Mouse (Mus musculus): Measurements from ENCODE around the gene Tnfrsf22.
A peak's percentile ranks its signal among the peaks of the same experiment; 100 is the strongest.
"Not testable (repeated sequence)": the region's sequence is repeated elsewhere in the genome, so short reads cannot be mapped to it uniquely, and the experiment has no call there.

The Tnfrsf22 gene

GRCm38 (mm10) chr7:143649034-143649768, at the start of gene Tnfrsf22:
Gene Tnfrsf22 (minus strand): TSS chr7:143649661.
- peak; percentile 85 to 88 for DNase-seq

- peak; percentile 60 to 62 for DNase-seq
Measured at GRCm38 (mm10) chr7:143696140-143696539, 46.7 kb upstream of the Tnfrsf22 start.

- no peak for DNase-seq
Measured at GRCm38 (mm10) chr7:143694550-143694949, 45.1 kb upstream of the Tnfrsf22 start.

GRCm38 (mm10) chr7:143692746-143693510, 43.5 kb upstream of the Tnfrsf22 start:
- no peak for DNase-seq

GRCm38 (mm10) chr7:143691909-143692308, 42.4 kb upstream of the Tnfrsf22 start:
- DNase-seq = no peak

GRCm38 (mm10) chr7:143691181-143691580, 41.7 kb upstream of the Tnfrsf22 start:
- no peak for DNase-seq

GRCm38 (mm10) chr7:143689946-143690345, 40.5 kb upstream of the Tnfrsf22 start:
- DNase-seq = no peak

- no peak for DNase-seq
Measured at GRCm38 (mm10) chr7:143689481-143689880, 40.0 kb upstream of the Tnfrsf22 start.

GRCm38 (mm10) chr7:143686676-143687075, 37.2 kb upstream of the Tnfrsf22 start:
- not testable (repeated sequence) for DNase-seq

- DNase-seq = not testable (repeated sequence)
Measured at GRCm38 (mm10) chr7:143686191-143686590, 36.7 kb upstream of the Tnfrsf22 start.

GRCm38 (mm10) chr7:143685359-143686067, 36.1 kb upstream of the Tnfrsf22 start, which contains the start of gene Tnfrsf23:
Gene Tnfrsf23 (minus strand): TSS chr7:143685872.
- DNase-seq = peak; percentile 74 to 76

- DNase-seq = not testable (repeated sequence)
Measured at GRCm38 (mm10) chr7:143684569-143684968, 35.1 kb upstream of the Tnfrsf22 start.

- no peak for DNase-seq
Measured at GRCm38 (mm10) chr7:143681566-143681965, 32.1 kb upstream of the Tnfrsf22 start.

- DNase-seq = not testable (repeated sequence)
Measured at GRCm38 (mm10) chr7:143680836-143681235, 31.4 kb upstream of the Tnfrsf22 start.

- not testable (repeated sequence) for DNase-seq
Measured at GRCm38 (mm10) chr7:143679650-143680049, 30.2 kb upstream of the Tnfrsf22 start.

- no peak for DNase-seq
Measured at GRCm38 (mm10) chr7:143666427-143667311, 17.2 kb upstream of the Tnfrsf22 start.

GRCm38 (mm10) chr7:143663470-143663869, 14.0 kb upstream of the Tnfrsf22 start:
- no peak for DNase-seq

GRCm38 (mm10) chr7:143660797-143661196, 11.3 kb upstream of the Tnfrsf22 start:
- DNase-seq = no peak

GRCm38 (mm10) chr7:143649769-143650346, 397 bp upstream of the Tnfrsf22 start:
- DNase-seq = not testable (repeated sequence)

- DNase-seq = not testable (repeated sequence)
Measured at GRCm38 (mm10) chr7:143643949-143644348, 5.5 kb downstream of the Tnfrsf22 start.

- no peak for DNase-seq
Measured at GRCm38 (mm10) chr7:143636674-143637073, 12.8 kb downstream of the Tnfrsf22 start.

- DNase-seq = no peak
Measured at GRCm38 (mm10) chr7:143631503-143631902, 18.0 kb downstream of the Tnfrsf22 start.

Measured in B cell, adult 2 months (primary cell).